Mouse (Mus musculus): ENCODE results near the gene Ifit2. TPM values are rescaled to one million over a fixed set of nuclear protein-coding genes. Genes with fewer than 3 reads are reported as not detected.

Gene Ifit2
- polyA plus RNA-seq (2015; fragmentation: Nextera tagmentation; extraction: Ambion mirVana): 3.3 and 5.4 TPM in 2 replicates

GRCm38 (mm10) chr19:34550534-34551223 is at the start of gene Ifit2:
Gene Ifit2, plus strand, starts transcription at chr19:34550694.
- Histone ChIP-seq H3K9ac (replicated peaks) (peak within 1 kb of the TSS; percentile 49), H3K27ac (peak within 1 kb of the TSS; percentile 26; the same call in 1 of the 2 replicates)
- WGBS: 1% methylated on average over 22 of the region's 22 CpGs

GRCm38 (mm10) chr19:34500763-34501162 is 49.7 kb upstream of the Ifit2 start:
- ATAC-seq: no peak
- Histone ChIP-seq H3K4me1 (replicated peaks) (no peaks in the 10 kb centered on the region), H3K4me3 (replicated peaks) (no peak overlapping the region), H3K9me3 (no peaks in the 10 kb centered on the region), H3K27me3 (no peaks in the 10 kb centered on the region), H3K9ac (replicated peaks) (no peak overlapping the region), H3K4me2 (replicated peaks) (no peak overlapping the region), H3K27ac (no peak overlapping the region), H3K36me3 (peaks cover 5% of the 10 kb centered on the region)
- WGBS: 54% methylated on average over 4 of the region's 4 CpGs

More at GRCm38 (mm10) chr19:34550534-34551223, at the start of gene Ifit2:
- Histone ChIP-seq H3K9me3 (no peaks in the 10 kb centered on the region), H3K4me2 (replicated peaks) (peak within 1 kb of the TSS; percentile 65), H3K4me3 (replicated peaks) (peak within 1 kb of the TSS; percentile 51), H3K4me1 (replicated peaks) (no peaks in the 10 kb centered on the region; the same call in 1 of the 2 replicates), H3K27me3 (no peaks in the 10 kb centered on the region), H3K36me3 (no peaks in the 10 kb centered on the region)
- ATAC-seq: peak; percentile 97

- Histone ChIP-seq H3K36me3 (peaks cover 22% of the 10 kb centered on the region), H3K9ac (replicated peaks) (no peak overlapping the region), H3K4me3 (replicated peaks) (no peak overlapping the region), H3K27ac (no peak overlapping the region), H3K9me3 (no peaks in the 10 kb centered on the region), H3K4me2 (replicated peaks) (no peak overlapping the region), H3K27me3 (no peaks in the 10 kb centered on the region), H3K4me1 (replicated peaks) (no peaks in the 10 kb centered on the region)
- ATAC-seq: no peak
- 92% methylated on average over 12 of the region's 12 CpGs for WGBS
Observed at GRCm38 (mm10) chr19:34505161-34505721, 45.3 kb upstream of the Ifit2 start.

GRCm38 (mm10) chr19:34510717-34511116 is 39.8 kb upstream of the Ifit2 start:
- H3K27me3 ChIP-seq: no peaks in the 10 kb centered on the region
- 92% methylated on average over 5 of the region's 5 CpGs for WGBS
- no peaks in the 10 kb centered on the region for H3K9me3 ChIP-seq
- H3K4me3 ChIP-seq (replicated peaks): no peak overlapping the region
- H3K4me1 ChIP-seq (replicated peaks): no peaks in the 10 kb centered on the region
- no peak overlapping the region for H3K4me2 ChIP-seq (replicated peaks)
- no peak overlapping the region for H3K27ac ChIP-seq
- H3K9ac ChIP-seq (replicated peaks): no peak overlapping the region
- peaks cover 17% of the 10 kb centered on the region for H3K36me3 ChIP-seq
- no peak for ATAC-seq

- WGBS: 80% methylated on average over 8 of the region's 8 CpGs
- no peaks in the 10 kb centered on the region for H3K27me3 ChIP-seq
- H3K4me2 ChIP-seq (replicated peaks): no peak overlapping the region
- peaks cover 9% of the 10 kb centered on the region for H3K36me3 ChIP-seq
- ATAC-seq: no peak
- H3K4me1 ChIP-seq (replicated peaks): no peaks in the 10 kb centered on the region
- H3K27ac ChIP-seq: no peak overlapping the region
- no peak overlapping the region for H3K9ac ChIP-seq (replicated peaks)
- no peak overlapping the region for H3K4me3 ChIP-seq (replicated peaks)
- no peaks in the 10 kb centered on the region for H3K9me3 ChIP-seq
Observed at GRCm38 (mm10) chr19:34511528-34511927, 39.0 kb upstream of the Ifit2 start.

GRCm38 (mm10) chr19:34515681-34516080 is 34.8 kb upstream of the Ifit2 start:
- Histone ChIP-seq H3K9ac (replicated peaks) (no peak overlapping the region), H3K27me3 (no peaks in the 10 kb centered on the region), H3K4me2 (replicated peaks) (no peak overlapping the region), H3K27ac (no peak overlapping the region), H3K4me3 (replicated peaks) (no peak overlapping the region), H3K4me1 (replicated peaks) (no peaks in the 10 kb centered on the region), H3K9me3 (no peaks in the 10 kb centered on the region), H3K36me3 (peaks cover 9% of the 10 kb centered on the region)
- WGBS: 85% methylated on average over 3 of the region's 3 CpGs
- no peak for ATAC-seq

- Histone ChIP-seq H3K4me1 (replicated peaks) (no peaks in the 10 kb centered on the region), H3K9ac (replicated peaks) (no peak overlapping the region), H3K4me3 (replicated peaks) (no peak overlapping the region), H3K27me3 (no peaks in the 10 kb centered on the region), H3K36me3 (peaks cover 9% of the 10 kb centered on the region), H3K27ac (no peak overlapping the region), H3K9me3 (no peaks in the 10 kb centered on the region), H3K4me2 (replicated peaks) (no peak overlapping the region)
- no peak for ATAC-seq
- WGBS: 93% methylated on average over 2 of the region's 2 CpGs
Observed at GRCm38 (mm10) chr19:34516346-34516745, 34.1 kb upstream of the Ifit2 start.

GRCm38 (mm10) chr19:34517197-34517596 is 33.3 kb upstream of the Ifit2 start:
- Histone ChIP-seq H3K4me3 (replicated peaks) (no peak overlapping the region), H3K27ac (no peak overlapping the region), H3K27me3 (no peaks in the 10 kb centered on the region), H3K4me2 (replicated peaks) (no peak overlapping the region), H3K9ac (replicated peaks) (no peak overlapping the region), H3K36me3 (peaks cover 12% of the 10 kb centered on the region), H3K9me3 (no peaks in the 10 kb centered on the region), H3K4me1 (replicated peaks) (no peaks in the 10 kb centered on the region)
- ATAC-seq: no peak
- whole genome bisulfite sequencing: 91% methylated on average over 3 of the region's 3 CpGs

- WGBS: 94% methylated on average over 13 of the region's 13 CpGs
- no peak for ATAC-seq
- H3K4me1 ChIP-seq (replicated peaks): no peaks in the 10 kb centered on the region
Observed at GRCm38 (mm10) chr19:34517812-34518594, 32.5 kb upstream of the Ifit2 start.

GRCm38 (mm10) chr19:34518786-34519185 is 31.7 kb upstream of the Ifit2 start:
- ATAC-seq: no peak
- H3K36me3 ChIP-seq: peaks cover 12% of the 10 kb centered on the region
- no peak overlapping the region for H3K9ac ChIP-seq (replicated peaks)
- no peaks in the 10 kb centered on the region for H3K4me1 ChIP-seq (replicated peaks)
- H3K9me3 ChIP-seq: no peaks in the 10 kb centered on the region
- no peak overlapping the region for H3K4me3 ChIP-seq (replicated peaks)
- no peak overlapping the region for H3K4me2 ChIP-seq (replicated peaks)
- 82% methylated on average over 3 of the region's 3 CpGs for WGBS
- no peak overlapping the region for H3K27ac ChIP-seq
- H3K27me3 ChIP-seq: no peaks in the 10 kb centered on the region

More at GRCm38 (mm10) chr19:34517812-34518594, 32.5 kb upstream of the Ifit2 start:
- H3K4me2 ChIP-seq (replicated peaks): no peak overlapping the region
- peaks cover 12% of the 10 kb centered on the region for H3K36me3 ChIP-seq
- H3K9ac ChIP-seq (replicated peaks): no peak overlapping the region
- H3K27ac ChIP-seq: no peak overlapping the region
- no peaks in the 10 kb centered on the region for H3K27me3 ChIP-seq
- no peak overlapping the region for H3K4me3 ChIP-seq (replicated peaks)
- no peaks in the 10 kb centered on the region for H3K9me3 ChIP-seq

- Histone ChIP-seq H3K9me3 (no peaks in the 10 kb centered on the region), H3K4me1 (replicated peaks) (no peaks in the 10 kb centered on the region), H3K4me2 (replicated peaks) (no peak overlapping the region), H3K36me3 (peaks cover 12% of the 10 kb centered on the region), H3K27me3 (no peaks in the 10 kb centered on the region), H3K9ac (replicated peaks) (no peak overlapping the region), H3K27ac (no peak overlapping the region), H3K4me3 (replicated peaks) (no peak overlapping the region)
- WGBS: 94% methylated on average over 3 of the region's 3 CpGs
- no peak for ATAC-seq
Observed at GRCm38 (mm10) chr19:34519646-34520045, 30.8 kb upstream of the Ifit2 start.

GRCm38 (mm10) chr19:34520051-34520450 is 30.4 kb upstream of the Ifit2 start:
- no peak overlapping the region for H3K27ac ChIP-seq
- no peak for ATAC-seq
- H3K36me3 ChIP-seq: peaks cover 12% of the 10 kb centered on the region
- H3K9me3 ChIP-seq: no peaks in the 10 kb centered on the region
- H3K4me1 ChIP-seq (replicated peaks): no peaks in the 10 kb centered on the region
- H3K9ac ChIP-seq (replicated peaks): no peak overlapping the region
- no peak overlapping the region for H3K4me3 ChIP-seq (replicated peaks)
- 88% methylated on average over 4 of the region's 4 CpGs for WGBS
- no peak overlapping the region for H3K4me2 ChIP-seq (replicated peaks)
- no peaks in the 10 kb centered on the region for H3K27me3 ChIP-seq

Measured in midbrain, embryonic 13.5 days (tissue).